44 mouse cellular contexts compared by ENCODE assay signal in the genomic region with DNA sequence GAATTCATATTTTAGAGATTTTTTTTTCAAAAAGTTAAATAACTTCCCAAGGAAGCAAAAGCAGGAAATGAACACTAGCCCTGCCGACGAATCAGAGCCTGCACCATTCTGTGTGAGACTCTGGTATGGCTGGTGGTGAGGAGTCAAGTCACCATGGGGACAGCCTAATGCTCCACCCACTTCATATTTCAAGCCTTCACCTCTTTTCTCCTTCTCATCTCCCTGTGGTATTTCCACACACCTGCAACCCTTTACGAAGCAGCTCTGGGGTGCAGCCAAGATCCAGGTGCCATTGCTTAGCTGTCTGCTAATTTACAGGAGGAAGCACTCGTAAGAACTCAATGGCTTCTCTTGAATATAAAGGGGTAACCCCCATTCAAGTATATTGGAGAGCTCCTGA. TPM values are rescaled to one million over a fixed set of nuclear protein-coding genes. Genes with fewer than 3 reads are reported as not detected.
"Had no signal": no experiment of that assay in that cellular context is flagged by ENCODE, and none has a peak within 500 bp of the region (broad histone marks: within the 10 kb centered on the region; RNA-seq: fewer than 3 reads in every experiment).

No protein-coding gene starts in this region.

- H3K4me1 ChIP-seq: heart, embryonic 10.5 days; heart, embryonic 12.5 days; heart, embryonic 13.5 days; heart, embryonic 15.5 days; hindbrain, embryonic 10.5 days; hindbrain, embryonic 12.5 days; hindbrain, embryonic 13.5 days; hindbrain, embryonic 15.5 days; intestine, embryonic 15.5 days; kidney, embryonic 15.5 days had no signal

- DNase-seq: heart, adult 18-20 months; heart, adult 2 months; heart, postnatal 10 days; heart, postnatal 14 days; heart, postnatal 36 days; heart, postnatal 4 days; kidney, adult 11 months; kidney, adult 18-20 months; kidney, adult 2 months; kidney, adult 8-10 months; kidney, adult 9 months; kidney, postnatal 10 days; kidney, postnatal 14 days; kidney, postnatal 25 days; kidney, postnatal 36 days; kidney, postnatal 4 days; layer of hippocampus, adult 9-11 months had no signal

- H3K27me3 ChIP-seq: heart, embryonic 12.5 days; heart, embryonic 13.5 days; heart, embryonic 15.5 days; hindbrain, embryonic 12.5 days; hindbrain, embryonic 13.5 days; hindbrain, embryonic 15.5 days; intestine, embryonic 15.5 days; kidney, embryonic 15.5 days had no signal

- H3K4me2 ChIP-seq: heart, embryonic 11.5 days; heart, embryonic 12.5 days; heart, embryonic 13.5 days; heart, embryonic 15.5 days; hindbrain, embryonic 12.5 days; hindbrain, embryonic 13.5 days; hindbrain, embryonic 14.5 days; hindbrain, embryonic 15.5 days; intestine, embryonic 15.5 days; kidney, embryonic 15.5 days had no signal

- H3K36me3 ChIP-seq: heart, embryonic 10.5 days; heart, embryonic 12.5 days; heart, embryonic 13.5 days; heart, embryonic 15.5 days; hindbrain, embryonic 10.5 days; hindbrain, embryonic 12.5 days; hindbrain, embryonic 13.5 days; hindbrain, embryonic 15.5 days; intestine, embryonic 15.5 days; kidney, embryonic 15.5 days had no signal

- H3K4me3 ChIP-seq: heart, adult 2 months; heart, embryonic 10.5 days; heart, embryonic 12.5 days; heart, embryonic 13.5 days; heart, embryonic 15.5 days; hindbrain, embryonic 10.5 days; hindbrain, embryonic 12.5 days; hindbrain, embryonic 13.5 days; hindbrain, embryonic 15.5 days; intestine, embryonic 15.5 days; kidney, embryonic 15.5 days; layer of hippocampus, adult 2 months had no signal

- H3K9ac ChIP-seq: heart, embryonic 12.5 days; heart, embryonic 13.5 days; heart, embryonic 15.5 days; hindbrain, embryonic 12.5 days; hindbrain, embryonic 13.5 days; hindbrain, embryonic 14.5 days; hindbrain, embryonic 15.5 days; intestine, embryonic 15.5 days; kidney, embryonic 15.5 days had no signal

- ATAC-seq: hindbrain, embryonic 16.5 days; hindbrain, postnatal 0 days; inflammation-experienced regulatory T-cells, adult 6 months; intestine, embryonic 15.5 days; intestine, embryonic 16.5 days; intestine, postnatal 0 days had no signal

- H3K27ac ChIP-seq: heart, adult 2 months; heart, embryonic 10.5 days; heart, embryonic 13.5 days; heart, embryonic 15.5 days; hindbrain, embryonic 10.5 days; hindbrain, embryonic 12.5 days; hindbrain, embryonic 13.5 days; hindbrain, embryonic 14.5 days; hindbrain, embryonic 15.5 days; hindbrain, postnatal 0 days; intestine, embryonic 15.5 days; kidney, embryonic 15.5 days; kidney, postnatal 0 days; layer of hippocampus, adult 2 months had no signal

- H3K9me3 ChIP-seq: heart, embryonic 10.5 days; heart, embryonic 12.5 days; heart, embryonic 13.5 days; heart, embryonic 15.5 days; hindbrain, embryonic 10.5 days; hindbrain, embryonic 12.5 days; hindbrain, embryonic 13.5 days; hindbrain, embryonic 15.5 days; intestine, embryonic 15.5 days; kidney, embryonic 15.5 days had no signal

RNA-seq across cellular contexts. Expression of a gene that starts 2.7 kb away (rescaled TPM):
- polyA plus RNA-seq: heart, adult 2 months; heart, embryonic 10.5 days; heart, embryonic 11.5 days; heart, embryonic 12.5 days; heart, embryonic 14.5 days; heart, embryonic 15.5 days; heart, postnatal 0 days; hindbrain, embryonic 10.5 days; hindbrain, embryonic 11.5 days; hindbrain, embryonic 12.5 days; hindbrain, embryonic 13.5 days; hindbrain, embryonic 14.5 days; hindbrain, embryonic 15.5 days; hindbrain, embryonic 16.5 days; hindbrain, postnatal 0 days; inflammation-experienced regulatory T-cells, adult 6 months; intestine, embryonic 14.5 days; intestine, postnatal 0 days; kidney, embryonic 14.5 days; kidney, embryonic 16.5 days; large intestine, adult 2 months had no signal

RNA-seq across cellular contexts. Expression of a gene that starts 16.3 kb away (rescaled TPM):
- polyA plus RNA-seq: heart, embryonic 10.5 days; heart, embryonic 11.5 days; heart, embryonic 12.5 days; heart, embryonic 13.5 days; heart, embryonic 14.5 days; heart, embryonic 15.5 days; heart, embryonic 16.5 days; heart, postnatal 0 days; hindbrain, embryonic 10.5 days; hindbrain, embryonic 11.5 days; hindbrain, embryonic 12.5 days; hindbrain, embryonic 13.5 days; hindbrain, embryonic 14.5 days; intestine, embryonic 14.5 days; intestine, postnatal 0 days had no signal

RNA-seq across cellular contexts. Expression of a gene that starts 49.1 kb away (rescaled TPM):
- polyA plus RNA-seq: heart, adult 2 months; heart, embryonic 10.5 days; heart, embryonic 11.5 days; heart, embryonic 12.5 days; heart, embryonic 14.5 days; heart, embryonic 15.5 days; heart, embryonic 16.5 days; heart, postnatal 0 days; hindbrain, embryonic 10.5 days; hindbrain, embryonic 11.5 days; hindbrain, embryonic 12.5 days; hindbrain, embryonic 13.5 days; hindbrain, embryonic 14.5 days; hindbrain, embryonic 15.5 days; hindbrain, embryonic 16.5 days; hindbrain, postnatal 0 days; inflammation-experienced regulatory T-cells, adult 6 months; intestine, embryonic 14.5 days; intestine, postnatal 0 days; kidney, adult 2 months; kidney, embryonic 14.5 days; kidney, postnatal 0 days; large intestine, adult 2 months had no signal
